Mouse (Mus musculus): ENCODE results near the gene Serpina12. TPM values are rescaled to one million over a fixed set of nuclear protein-coding genes. Genes with fewer than 3 reads are reported as not detected.

Serpina12 gene
- polyA plus RNA-seq, 1 experiment from 2014 or later = 0.31 TPM

DNA sequence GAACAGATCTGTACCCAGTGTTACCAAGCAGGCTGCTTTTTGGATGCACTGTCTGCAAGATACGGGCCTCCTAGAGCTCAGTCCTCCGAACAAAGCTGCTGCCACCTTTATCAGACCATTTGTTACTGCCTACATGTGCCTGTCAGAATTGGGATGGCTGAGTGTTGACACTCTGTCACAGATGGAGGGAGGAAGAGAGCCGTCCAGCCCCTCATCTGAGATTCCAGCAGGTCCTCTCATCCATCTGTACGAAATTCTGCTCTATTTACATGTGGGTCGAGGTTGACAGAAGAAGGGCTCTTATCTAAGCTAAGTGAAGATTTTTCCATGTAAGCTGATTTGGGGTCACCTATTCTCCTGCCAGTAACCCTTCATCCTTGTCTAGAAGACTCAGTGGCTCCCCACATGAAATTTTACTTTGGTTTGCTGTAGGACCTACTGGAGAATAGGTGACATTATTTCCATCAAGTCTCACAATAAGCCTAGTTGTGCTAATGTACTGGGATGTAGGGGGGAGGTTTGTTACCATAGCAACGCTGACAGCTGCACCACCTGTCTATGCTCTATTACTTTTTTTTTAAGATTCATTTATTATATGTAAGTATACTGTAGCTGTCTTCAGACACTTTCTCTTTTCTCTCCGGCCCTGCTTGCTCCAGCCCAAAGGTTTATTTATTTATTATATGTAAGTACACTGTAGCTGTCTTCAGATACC is 62.4 kb downstream of the Serpina12 start:
- H3K27ac ChIP-seq = no peak overlapping the region
- no peak overlapping the region for H3K4me3 ChIP-seq
- no peak for ATAC-seq (ENCODE audit: insufficient number of reproducible peaks, low FRiP score, low TSS enrichment, low read depth)
- H3K4me1 ChIP-seq = no peaks in the 10 kb centered on the region
- WGBS = 72% methylated on average over 7 of the region's 7 CpGs
- H3K9ac ChIP-seq = no peak overlapping the region
- no peak overlapping the region for H3K4me2 ChIP-seq
- H3K9me3 ChIP-seq = no peaks in the 10 kb centered on the region
- no peaks in the 10 kb centered on the region for H3K27me3 ChIP-seq
- H3K36me3 ChIP-seq = no peaks in the 10 kb centered on the region

Other genes starting within 250 kb of the Serpina12 start
- gene Serpina1b, start 214.1 kb downstream of the Serpina12 start, polyA plus RNA-seq (2015; fragmentation: Nextera tagmentation; extraction: Ambion mirVana) = 0.56 and 1.8 TPM in 2 replicates
- 0.31 and 1.9 TPM in 2 replicates for gene Serpina1a, start 180.9 kb downstream of the Serpina12 start, polyA plus RNA-seq (2015; fragmentation: Nextera tagmentation; extraction: Ambion mirVana)
- 0.15 and 1.1 TPM in 2 replicates for gene Serpina1c, start 139.6 kb downstream of the Serpina12 start, polyA plus RNA-seq (2015; fragmentation: Nextera tagmentation; extraction: Ambion mirVana)
- gene Serpina1e, start 85.5 kb downstream of the Serpina12 start, polyA plus RNA-seq (2015; fragmentation: Nextera tagmentation; extraction: Ambion mirVana) = 0.12 and 0.82 TPM in 2 replicates
- not detected in 2 replicates for gene Serpina11, start 54.5 kb downstream of the Serpina12 start, polyA plus RNA-seq (2015; fragmentation: Nextera tagmentation; extraction: Ambion mirVana)
- 0.24 and 0.51 TPM in 2 replicates for gene Serpina9, start 30.7 kb downstream of the Serpina12 start, polyA plus RNA-seq (2015; fragmentation: Nextera tagmentation; extraction: Ambion mirVana)
- gene Serpina5, start 56.7 kb upstream of the Serpina12 start, polyA plus RNA-seq (2015; fragmentation: Nextera tagmentation; extraction: Ambion mirVana) = not detected in 2 replicates
- not detected in 2 replicates for gene Serpina3a, start 68.3 kb upstream of the Serpina12 start, polyA plus RNA-seq (2015; fragmentation: Nextera tagmentation; extraction: Ambion mirVana)
- gene Serpina3b, start 83.6 kb upstream of the Serpina12 start, polyA plus RNA-seq (2015; fragmentation: Nextera tagmentation; extraction: Ambion mirVana) = 0.27 and 0.35 TPM in 2 replicates
- gene Serpina3c, start 109.4 kb upstream of the Serpina12 start, polyA plus RNA-seq (2015; fragmentation: Nextera tagmentation; extraction: Ambion mirVana) = 0.09 TPM in 1 of 2 replicates, not detected in the other
- gene Serpina3f, start 170.1 kb upstream of the Serpina12 start, polyA plus RNA-seq (2015; fragmentation: Nextera tagmentation; extraction: Ambion mirVana) = not detected in 2 replicates
- 0.65 and 0.98 TPM in 2 replicates for gene Serpina3g, start 191.8 kb upstream of the Serpina12 start, polyA plus RNA-seq (2015; fragmentation: Nextera tagmentation; extraction: Ambion mirVana)
- gene Serpina3i, start 218.7 kb upstream of the Serpina12 start, polyA plus RNA-seq (2015; fragmentation: Nextera tagmentation; extraction: Ambion mirVana) = 1.1 and 2.9 TPM in 2 replicates

All from limb, embryonic 15.5 days (tissue).